Comparison of ENCODE assay signal across 20 mouse cellular contexts in genomic region chr12:27479601-27480001, GRCm38 (mm10).
DNase-seq lines count a peak whose midpoint lies in the region; ATAC-seq and TF ChIP-seq lines count a peak whose summit lies in the region.
"Had no signal": no experiment of that assay in that cellular context is flagged by ENCODE, and none has a peak within 500 bp of the region (broad histone marks: within the 10 kb centered on the region; RNA-seq: fewer than 3 reads in every experiment).

No protein-coding gene starts in this region.

- ATAC-seq in forebrain, embryonic 14.5 days, result peak; percentile 62; the same call in 1 of the 2 replicates
- ATAC-seq in forebrain, embryonic 12.5 days (ENCODE audit: low FRiP score), result no peak
- ATAC-seq: activated CD4-positive, CD25-positive, alpha-beta regulatory T cell, adult 4 months; liver, postnatal 0 days; midbrain, embryonic 13.5 days; Patski had no signal

- peaks cover 3% of the 10 kb centered on the region; the same call in 1 of the 2 replicates for H3K4me1 ChIP-seq in forebrain, embryonic 14.5 days (ENCODE audit: control insufficient read depth, insufficient read depth, low read length)
- H3K4me1 ChIP-seq in forebrain, embryonic 12.5 days, result no peaks in the 10 kb centered on the region
- H3K4me1 ChIP-seq in limb, embryonic 10.5 days, result peaks cover 19% of the 10 kb centered on the region
- H3K4me1 ChIP-seq: heart, embryonic 13.5 days had no signal

- TF ChIP-seq CTCF in layer of hippocampus, adult 2 months (conservative IDR thresholded peaks at IDR 0.05), result no peak

- no peaks in the 10 kb centered on the region for H3K27me3 ChIP-seq in forebrain, embryonic 14.5 days (replicated peaks; ENCODE audit: control insufficient read depth, insufficient read depth, low read length)
- no peaks in the 10 kb centered on the region for H3K27me3 ChIP-seq in forebrain, embryonic 12.5 days
- H3K27me3 ChIP-seq in limb, embryonic 10.5 days (ENCODE audit: low read depth, poor library complexity, severe bottlenecking), result no peaks in the 10 kb centered on the region; the same call in 1 of the 2 replicates
- H3K27me3 ChIP-seq: embryonic facial prominence, embryonic 12.5 days; heart, embryonic 13.5 days; midbrain, embryonic 13.5 days; Patski had no signal

- no peaks in the 10 kb centered on the region for H3K36me3 ChIP-seq in forebrain, embryonic 14.5 days (ENCODE audit: control insufficient read depth, insufficient read depth, low read length)
- no peaks in the 10 kb centered on the region for H3K36me3 ChIP-seq in forebrain, embryonic 12.5 days (replicated peaks)
- H3K36me3 ChIP-seq in limb, embryonic 10.5 days, result no peaks in the 10 kb centered on the region
- H3K36me3 ChIP-seq: embryonic facial prominence, embryonic 12.5 days; heart, embryonic 13.5 days; midbrain, embryonic 13.5 days had no signal

- no peak overlapping the region for H3K4me3 ChIP-seq in forebrain, embryonic 14.5 days (ENCODE audit: low read depth, low read length)
- no peak overlapping the region for H3K4me3 ChIP-seq in forebrain, embryonic 12.5 days (replicated peaks)
- H3K4me3 ChIP-seq in layer of hippocampus, adult 2 months, result no peak overlapping the region
- no peak overlapping the region for H3K4me3 ChIP-seq in limb, embryonic 10.5 days
- H3K4me3 ChIP-seq: embryonic facial prominence, embryonic 12.5 days; heart, embryonic 13.5 days; midbrain, embryonic 13.5 days had no signal

- 74% methylated on average over 7 of the region's 7 CpGs for WGBS in forebrain, embryonic 14.5 days
- WGBS in forebrain, embryonic 12.5 days, result 88% methylated on average over 7 of the region's 7 CpGs
- WGBS in limb, embryonic 10.5 days, result 91% methylated on average over 7 of the region's 7 CpGs

- no peak overlapping the region for H3K4me2 ChIP-seq in forebrain, embryonic 14.5 days (ENCODE audit: low read length)
- H3K4me2 ChIP-seq in forebrain, embryonic 12.5 days, result no peak overlapping the region
- H3K4me2 ChIP-seq: embryonic facial prominence, embryonic 12.5 days; heart, embryonic 13.5 days; midbrain, embryonic 13.5 days had no signal

- peak; percentile 69 for DNase-seq in forebrain, embryonic 14.5 days (ENCODE audit: low spot score)
- DNase-seq in right cerebral cortex, adult 18-20 months, result peak; percentile 12
- DNase-seq in right cerebral cortex, postnatal 14 days, result no peak
- peak; percentile 55 to 67 for DNase-seq in layer of hippocampus, adult 2 months (ENCODE audit: low spot score in 2 of 2)
- DNase-seq in limb, embryonic 10.5 days (ENCODE audit: low spot score), result no peak
- no peak for DNase-seq in B cell, adult 2 months
- DNase-seq in gastrocnemius, postnatal 25 days, result no peak
- DNase-seq: adrenal gland, postnatal 36 days; heart, postnatal 36 days; kidney, adult 9 months; kidney, postnatal 36 days; liver; liver, postnatal 0 days; lung, postnatal 36 days had no signal

- no peak overlapping the region for H3K9ac ChIP-seq in forebrain, embryonic 14.5 days (ENCODE audit: low read length)
- no peak overlapping the region for H3K9ac ChIP-seq in forebrain, embryonic 12.5 days
- H3K9ac ChIP-seq: embryonic facial prominence, embryonic 12.5 days; heart, embryonic 13.5 days; liver, postnatal 0 days; midbrain, embryonic 13.5 days had no signal

- no peaks in the 10 kb centered on the region for H3K9me3 ChIP-seq in forebrain, embryonic 14.5 days (replicated peaks; ENCODE audit: control insufficient read depth, low read length)
- no peaks in the 10 kb centered on the region for H3K9me3 ChIP-seq in forebrain, embryonic 12.5 days
- H3K9me3 ChIP-seq in limb, embryonic 10.5 days (replicated peaks), result no peaks in the 10 kb centered on the region
- H3K9me3 ChIP-seq: embryonic facial prominence, embryonic 12.5 days; heart, embryonic 13.5 days; midbrain, embryonic 13.5 days had no signal

- peak overlapping the region; percentile 44; the same call in 1 of the 2 replicates for H3K27ac ChIP-seq in forebrain, embryonic 14.5 days (ENCODE audit: low read depth, low read length)
- H3K27ac ChIP-seq in forebrain, embryonic 12.5 days, result no peak overlapping the region
- peak overlapping the region; percentile 72 for H3K27ac ChIP-seq in layer of hippocampus, adult 2 months
- H3K27ac ChIP-seq in limb, embryonic 10.5 days, result 0 out of 2 replicates have a peak overlapping the region, but pooled peaks have one; percentile 17
- H3K27ac ChIP-seq: embryonic facial prominence, embryonic 12.5 days; heart, embryonic 13.5 days; midbrain, embryonic 13.5 days had no signal

Comparison
In these comparisons a context has a peak if more than half of its experiments do, and no peak if none do; other contexts are left out.
1. DNase-seq: peak in forebrain, embryonic 14.5 days (single experiment), right cerebral cortex, adult 18-20 months (single experiment) and layer of hippocampus, adult 2 months (2 of 2); none in right cerebral cortex, postnatal 14 days (single experiment), limb, embryonic 10.5 days (single experiment), B cell, adult 2 months (0 of 2) and gastrocnemius, postnatal 25 days (single experiment).